Mouse (Mus musculus) layer of hippocampus, postnatal 10 days (tissue): ENCODE data around the gene Gm4131. TPM values are rescaled to one million over a fixed set of nuclear protein-coding genes. Genes with fewer than 3 reads are reported as not detected.
"Not testable (repeated sequence)": the region's sequence is repeated elsewhere in the genome, so short reads cannot be mapped to it uniquely, and the experiment has no call there.

Experiments
- DNase-seq, 2 experiments: peaks; one replicate each; pipeline ENCODE4 v3.0.0; 2021; ENCODE audit warnings: low spot score in 2 of 2
- long read RNA-seq: library from polyadenylated mRNA; stranded (forward); transcript quantifications from one replicate; pipeline ENCODE4 v2.0.0, GENCODE M21; 2023
- total RNA-seq, 2 experiments: library from RNA; stranded (reverse); gene quantifications; 2 replicates each; pipeline ENCODE4 v1.2.3; 2021

Gm4131 gene
- total RNA-seq = not detected
- long read RNA-seq = 0 reads

DNA sequence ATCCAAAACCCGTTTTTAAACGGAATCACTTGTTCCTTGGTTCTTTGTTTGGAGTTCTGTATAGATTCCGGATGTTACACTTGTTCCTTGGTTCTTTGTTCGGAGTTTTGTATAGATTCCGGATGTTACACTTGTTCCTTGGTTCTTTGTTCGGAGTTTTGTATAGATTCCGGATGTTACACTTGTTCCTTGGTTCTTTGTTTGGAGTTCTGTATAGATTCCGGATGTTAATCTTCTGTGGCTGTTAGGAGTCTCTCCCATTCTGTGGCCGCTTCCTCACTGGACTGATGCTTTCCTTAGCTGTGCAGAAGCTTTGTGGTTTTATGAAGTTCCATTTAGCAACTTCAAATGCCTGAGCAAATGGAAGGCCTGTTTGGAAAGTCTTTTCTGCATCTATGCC, at the start of gene Gm4131:
TSS of gene Gm4131 (minus strand) at position 101 of the 400 bp plus-strand sequence.
- not testable (repeated sequence) for DNase-seq

DNA sequence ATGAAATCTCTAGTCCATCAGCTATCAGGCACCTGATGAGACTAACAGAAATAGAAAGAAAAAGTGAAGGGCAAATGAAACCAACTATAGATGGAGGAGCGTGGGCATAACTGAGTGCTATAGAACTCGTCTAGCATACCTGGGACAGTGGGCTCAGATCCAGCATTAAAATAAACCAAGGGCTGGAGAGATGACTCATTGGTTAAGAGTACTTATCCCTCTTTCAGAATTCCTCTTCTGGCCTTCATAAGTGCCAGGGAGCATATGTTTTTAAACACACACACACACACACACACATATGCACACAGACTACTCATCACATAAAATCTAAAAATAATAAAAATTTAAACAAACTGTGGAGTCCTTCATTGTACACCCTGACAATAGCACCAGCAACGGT, 43.2 kb upstream of the Gm4131 start:
- DNase-seq = no peak

DNA sequence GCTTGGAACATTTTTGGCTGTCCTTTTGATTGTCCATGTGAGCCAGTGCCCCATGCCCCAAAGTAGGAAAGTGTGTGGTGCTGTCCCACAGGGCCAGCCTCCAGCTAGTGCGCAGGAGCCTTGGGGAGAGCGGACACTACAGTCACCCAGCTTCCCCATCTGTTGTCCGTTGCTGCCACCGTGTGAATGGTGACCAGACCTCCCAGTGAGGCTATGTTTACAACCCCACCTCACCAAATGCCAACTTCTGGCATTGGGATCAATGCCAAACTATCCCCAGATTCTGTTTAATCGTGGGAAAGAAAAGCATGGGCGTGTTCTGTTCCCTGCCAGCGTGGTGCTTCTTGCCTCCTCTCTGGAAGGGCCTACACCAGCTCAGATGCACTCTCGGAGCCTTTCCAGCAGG, 41.1 kb upstream of the Gm4131 start:
- peak; percentile 54 to 67 for DNase-seq

DNA sequence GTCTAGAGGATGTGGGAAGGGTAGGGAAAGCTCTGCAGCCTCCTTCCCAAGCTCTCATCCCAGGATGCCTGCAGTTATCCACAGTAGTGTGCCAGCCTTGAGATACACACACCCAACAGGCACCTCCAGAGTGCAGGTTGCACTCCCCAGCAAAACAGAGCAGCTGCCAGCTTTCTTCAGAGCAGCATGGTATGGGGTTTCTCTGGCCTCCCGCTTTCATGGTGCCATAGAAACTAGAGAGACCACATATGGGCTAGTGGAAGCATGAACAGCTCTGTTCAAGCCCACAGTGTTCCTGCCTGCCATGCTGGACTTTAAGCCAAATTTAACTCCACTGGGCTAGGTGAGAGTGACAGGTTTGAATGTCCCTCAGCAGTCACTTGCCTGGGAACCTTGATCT, 36.1 kb upstream of the Gm4131 start:
- DNase-seq = no peak

DNA sequence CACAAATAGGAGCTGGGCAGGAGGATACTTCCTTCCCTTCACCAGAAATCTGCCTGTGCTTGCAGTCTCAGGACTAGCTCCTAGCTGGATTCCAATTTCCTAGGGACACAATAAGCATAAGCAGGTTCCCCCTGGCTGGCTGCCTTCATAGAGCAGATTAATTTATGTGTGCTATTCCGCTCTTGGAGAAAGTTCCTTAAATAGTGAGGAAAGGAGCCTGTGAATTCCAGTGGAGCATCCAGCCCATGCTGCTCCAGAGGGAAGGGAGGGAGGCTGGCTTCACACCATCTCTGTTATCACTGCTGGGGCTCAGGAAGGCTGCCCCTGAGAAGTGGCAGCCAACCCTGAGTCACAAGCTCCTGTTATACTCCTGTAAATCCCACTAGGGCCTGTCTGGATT, 35.5 kb upstream of the Gm4131 start:
- no peak for DNase-seq

DNA sequence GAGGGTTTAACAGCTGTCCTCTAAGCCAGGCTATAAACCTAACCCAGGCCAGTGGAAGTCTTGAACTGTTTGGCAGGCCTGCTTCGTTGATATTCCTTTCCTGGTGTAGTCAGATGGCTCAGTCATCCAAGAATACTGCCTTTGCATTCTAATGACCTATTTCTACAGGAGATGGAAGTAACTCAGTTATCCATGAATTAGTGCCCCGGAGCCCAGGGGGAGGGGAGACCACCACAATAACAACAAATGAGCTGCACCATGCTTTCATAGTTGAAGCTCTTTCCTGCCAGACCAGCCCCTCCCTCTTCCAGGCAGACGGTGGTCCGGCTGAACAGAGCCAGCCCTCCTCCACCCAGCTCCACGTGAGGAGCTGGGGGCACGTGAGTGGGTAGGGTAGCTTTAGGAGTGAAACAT, 33.4 kb upstream of the Gm4131 start:
- no peak for DNase-seq

DNA sequence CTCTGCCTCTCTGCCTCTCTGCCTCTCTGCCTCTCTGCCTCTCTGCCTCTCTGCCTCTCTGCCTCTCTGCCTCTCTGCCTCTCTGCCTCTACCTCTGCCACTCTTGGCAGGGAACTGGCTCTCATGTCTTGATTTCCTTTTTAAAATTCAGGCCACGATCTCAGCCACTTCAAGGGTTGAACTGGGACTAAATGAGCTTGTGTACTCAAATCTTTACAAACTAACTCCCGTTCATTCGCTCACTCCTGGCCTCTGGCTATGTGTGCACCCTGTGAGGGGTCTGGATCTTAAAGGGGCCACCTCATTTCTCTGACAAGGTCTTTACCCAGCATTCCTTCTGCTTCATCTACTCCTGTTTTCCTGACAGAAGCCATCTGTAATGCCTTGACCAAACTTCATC, 18.6 kb upstream of the Gm4131 start:
- DNase-seq = peak in 1 of 2 experiments; percentile 41

DNA sequence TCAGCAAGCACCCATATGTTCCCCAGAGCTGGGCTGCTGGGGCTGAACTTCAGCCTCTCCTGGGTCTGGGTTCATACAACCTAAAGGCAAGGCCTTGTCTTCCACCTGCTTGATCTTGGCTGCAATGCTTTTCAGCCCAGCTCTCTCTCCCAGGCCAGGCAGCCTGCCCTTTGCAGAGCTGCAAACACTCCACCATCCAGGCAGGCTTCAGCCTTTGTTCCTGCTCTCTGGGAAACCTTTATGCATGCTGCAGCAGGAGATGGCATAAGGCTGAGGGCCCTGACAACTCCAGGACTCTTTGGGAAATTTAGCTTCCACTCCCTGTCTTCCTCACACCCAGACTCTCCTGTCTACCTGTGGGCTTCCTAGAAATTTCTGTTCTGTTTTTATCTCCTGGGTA, 17.9 kb upstream of the Gm4131 start:
- no peak for DNase-seq

DNA sequence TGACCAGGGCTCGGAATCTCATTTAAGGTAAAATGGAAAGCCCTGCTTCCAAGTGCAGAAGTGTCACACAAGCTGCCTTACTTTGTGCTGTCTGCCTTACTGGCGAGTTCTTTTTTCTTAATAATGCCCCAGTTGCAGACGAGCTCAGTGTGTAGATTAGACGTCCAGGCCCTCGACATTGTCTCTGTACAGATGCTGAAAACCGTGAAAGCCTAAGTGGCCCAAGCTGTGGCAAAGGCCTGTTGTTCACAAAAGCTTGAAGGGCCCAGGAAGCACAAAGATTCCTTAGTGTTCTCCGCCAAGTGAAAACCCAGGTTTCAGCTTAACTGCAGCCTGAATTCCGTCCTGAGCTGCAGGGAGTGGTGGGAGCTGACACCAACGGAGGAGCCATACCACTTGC, 15.0 kb upstream of the Gm4131 start:
- no peak for DNase-seq

DNA sequence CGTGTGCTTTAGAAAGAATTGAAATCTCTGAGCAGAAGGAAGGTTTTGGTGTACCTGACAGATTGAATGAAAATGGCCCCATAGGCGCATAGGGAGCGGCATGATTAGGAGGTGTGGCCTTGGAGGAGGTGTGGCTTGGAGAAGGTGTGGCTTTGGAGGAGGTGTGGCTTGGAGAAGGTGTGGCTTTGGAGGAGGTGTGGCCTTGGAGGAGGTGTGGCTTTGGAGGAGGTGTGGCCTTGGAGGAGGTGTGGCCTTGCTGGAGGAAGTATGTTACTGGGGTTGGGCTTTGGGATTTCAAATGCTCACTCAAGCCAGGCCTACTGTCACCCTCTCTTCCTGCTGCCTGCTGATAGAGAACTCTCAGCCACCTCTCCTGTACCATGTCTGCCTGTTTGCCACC, 14.2 kb upstream of the Gm4131 start:
- DNase-seq = no peak

DNA sequence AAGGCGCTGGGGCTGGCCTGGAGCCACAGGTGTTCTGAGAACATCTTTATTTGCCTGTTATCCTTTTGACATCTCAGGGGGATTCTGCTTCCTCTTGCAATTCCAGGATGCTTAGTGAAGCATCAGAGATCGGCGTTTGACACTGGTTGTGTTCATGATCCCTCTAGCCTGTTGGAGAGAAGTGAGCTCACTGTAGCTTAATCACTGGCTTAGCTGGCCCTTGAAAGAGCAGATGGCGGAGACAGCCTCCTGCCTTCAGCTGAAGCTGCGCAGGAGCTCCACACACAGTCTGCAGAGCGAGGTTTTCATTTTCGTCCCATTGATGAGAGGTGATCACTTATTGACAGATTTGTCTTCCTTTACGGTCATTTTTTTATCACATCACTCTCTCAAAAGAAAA, 9.1 kb upstream of the Gm4131 start:
- DNase-seq = peak in 1 of 2 experiments; percentile 17

DNA sequence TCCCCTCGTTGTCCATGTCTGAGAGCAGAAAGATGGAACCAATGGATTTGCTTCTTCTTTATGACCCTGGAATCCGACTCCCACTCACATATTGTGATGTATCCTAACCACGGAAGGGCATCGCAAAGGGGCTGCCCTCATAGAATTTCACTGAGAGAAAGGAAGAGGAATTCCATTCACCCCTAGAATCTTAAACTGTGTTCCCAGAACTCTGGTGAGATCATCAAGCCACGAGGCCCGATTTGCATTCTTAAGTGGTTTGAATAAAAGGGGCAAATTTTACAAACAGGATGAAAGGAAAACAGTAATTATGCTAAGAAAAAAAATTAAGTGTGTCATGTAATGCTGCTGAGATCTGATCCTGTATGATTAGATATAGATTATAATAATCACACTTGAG, 8.2 kb upstream of the Gm4131 start:
- DNase-seq = no peak

DNA sequence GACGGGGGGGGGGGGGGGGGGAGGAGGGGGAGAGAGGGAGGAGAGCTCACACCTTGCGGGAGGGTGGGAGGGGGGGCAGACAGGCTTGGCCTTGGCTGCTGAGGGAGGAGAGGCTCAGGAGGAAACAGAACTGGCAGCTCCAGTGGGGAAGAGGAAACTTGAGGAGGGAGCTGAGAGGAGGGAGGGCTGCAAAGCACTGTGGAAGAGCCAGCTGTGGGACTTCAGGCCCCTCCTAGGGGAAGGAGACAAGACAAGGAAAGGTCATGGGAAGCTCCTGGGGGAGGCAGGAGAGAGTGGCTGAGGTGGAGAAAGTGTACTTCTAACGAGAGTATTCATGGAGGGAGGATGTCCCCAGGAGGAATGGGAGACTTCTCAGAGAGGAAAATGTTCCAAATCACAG, 6.7 kb upstream of the Gm4131 start:
- no peak for DNase-seq

DNA sequence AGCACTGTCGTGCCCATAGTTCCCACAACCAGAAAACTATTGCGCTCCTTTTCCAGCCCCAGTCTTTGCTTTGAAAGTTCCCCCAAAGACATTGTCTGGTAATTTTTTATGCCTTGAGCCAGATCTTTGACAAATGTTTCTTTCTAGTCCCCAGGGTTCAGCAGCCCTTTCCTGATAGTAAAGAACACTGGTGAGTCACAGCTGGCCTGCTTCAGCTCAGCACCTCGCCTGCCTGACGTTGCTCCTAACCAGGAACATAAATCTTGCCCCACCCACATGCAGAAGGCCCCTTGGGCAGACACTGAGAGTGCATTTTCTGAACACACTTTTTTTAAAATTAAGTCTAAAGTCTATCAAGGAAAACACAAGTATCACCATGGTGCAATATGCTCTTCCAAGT, 3.6 kb upstream of the Gm4131 start:
- no peak for DNase-seq

DNA sequence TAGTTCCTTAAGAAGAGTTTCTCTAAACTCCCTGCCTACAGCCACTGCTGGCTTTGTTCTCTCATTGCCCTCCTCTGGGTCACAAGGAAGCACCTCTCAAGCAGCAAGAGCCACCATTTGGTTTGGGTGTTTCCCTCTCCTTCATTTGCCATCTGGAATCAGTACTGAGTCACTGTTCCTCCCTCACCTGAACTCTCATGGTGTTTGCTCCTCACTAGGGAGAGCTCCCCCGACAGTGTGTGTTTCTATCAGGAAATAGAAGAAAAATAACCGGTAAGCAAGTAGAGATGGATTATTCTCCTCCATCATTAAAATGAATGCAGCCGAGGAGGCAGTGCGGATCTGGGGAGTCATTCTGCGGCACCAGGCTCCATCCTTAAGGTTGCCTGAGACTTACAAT, 2.7 kb upstream of the Gm4131 start:
- no peak for DNase-seq

DNA sequence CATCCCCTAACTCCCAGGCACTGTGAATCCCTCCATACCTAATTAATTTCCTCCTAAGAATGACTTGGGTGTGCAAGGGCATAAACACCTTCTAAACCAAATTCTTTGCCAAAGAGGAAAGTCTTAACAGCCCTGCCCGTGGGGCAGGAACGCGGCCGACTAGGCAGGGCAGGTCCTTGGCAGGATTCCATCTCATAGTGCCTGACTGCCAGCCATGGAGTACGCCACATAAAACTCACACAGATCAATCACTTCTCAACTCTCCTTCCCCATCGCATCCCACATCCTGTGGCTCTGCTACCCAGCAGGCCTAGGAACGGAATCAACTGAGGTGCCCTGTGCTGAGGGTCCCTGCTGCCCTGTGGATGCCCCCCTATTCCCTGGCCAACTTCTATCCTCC, 3.0 kb downstream of the Gm4131 start:
- no peak for DNase-seq

DNA sequence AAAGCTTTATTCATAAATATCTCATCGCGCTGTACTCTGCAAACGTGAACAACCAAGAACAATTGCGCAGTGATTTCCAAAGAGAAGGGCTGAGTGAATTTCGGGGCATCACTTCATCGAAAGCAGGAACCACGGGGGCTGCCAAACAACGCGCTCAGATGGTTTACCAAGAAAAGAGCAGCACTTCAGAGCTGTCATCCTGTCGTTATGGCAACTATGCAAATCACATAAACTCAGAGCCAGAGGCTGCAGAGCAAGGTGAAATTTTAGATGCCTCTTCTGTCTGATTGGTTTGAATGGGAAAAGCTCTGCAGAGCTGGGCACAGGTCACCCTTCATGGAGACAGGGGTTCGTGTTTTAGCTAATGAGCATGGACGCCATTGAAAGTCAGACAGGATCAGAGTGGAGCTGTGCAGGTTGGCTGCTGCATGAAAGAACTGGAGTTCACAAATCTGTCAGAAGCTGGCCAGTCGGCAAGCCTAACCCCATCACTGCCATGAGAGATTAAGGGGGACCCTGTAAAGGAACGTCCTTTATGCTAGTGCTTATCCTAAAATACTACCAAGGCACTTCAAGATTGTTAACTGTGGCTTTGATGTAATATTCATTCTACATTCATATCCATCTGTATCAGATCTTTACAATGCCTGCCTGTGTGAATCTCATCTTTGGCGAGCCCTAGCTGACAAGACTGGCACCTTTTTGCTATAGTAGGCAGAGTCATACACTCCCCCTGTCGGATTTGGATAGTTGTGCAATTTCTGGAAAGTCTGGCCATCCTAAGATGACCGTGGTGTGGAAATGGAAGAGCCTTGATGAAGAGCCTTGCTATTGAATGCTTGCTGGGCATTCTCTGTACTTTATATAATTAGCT, 4.6 kb downstream of the Gm4131 start:
- DNase-seq = peak in 1 of 2 experiments; percentile 61

DNA sequence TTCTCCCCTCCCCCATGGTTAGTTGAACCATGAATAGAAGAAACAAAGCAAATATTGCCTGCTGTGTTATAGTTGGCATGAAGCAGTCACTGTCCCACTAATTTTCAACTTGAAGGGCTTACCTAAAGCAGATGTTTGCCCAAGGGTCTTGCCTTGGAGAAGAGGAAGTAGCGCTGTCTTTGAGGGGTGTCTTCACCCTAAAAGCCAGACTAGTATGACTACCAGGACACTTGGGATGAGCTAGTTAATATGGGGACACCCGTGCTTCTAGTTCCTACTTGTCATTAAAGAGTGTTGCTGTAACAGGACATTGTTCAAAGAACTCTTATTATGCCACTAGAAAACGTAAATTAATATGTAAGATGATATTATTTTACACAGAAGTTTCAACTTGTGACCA, 9.6 kb downstream of the Gm4131 start:
- no peak for DNase-seq

DNA sequence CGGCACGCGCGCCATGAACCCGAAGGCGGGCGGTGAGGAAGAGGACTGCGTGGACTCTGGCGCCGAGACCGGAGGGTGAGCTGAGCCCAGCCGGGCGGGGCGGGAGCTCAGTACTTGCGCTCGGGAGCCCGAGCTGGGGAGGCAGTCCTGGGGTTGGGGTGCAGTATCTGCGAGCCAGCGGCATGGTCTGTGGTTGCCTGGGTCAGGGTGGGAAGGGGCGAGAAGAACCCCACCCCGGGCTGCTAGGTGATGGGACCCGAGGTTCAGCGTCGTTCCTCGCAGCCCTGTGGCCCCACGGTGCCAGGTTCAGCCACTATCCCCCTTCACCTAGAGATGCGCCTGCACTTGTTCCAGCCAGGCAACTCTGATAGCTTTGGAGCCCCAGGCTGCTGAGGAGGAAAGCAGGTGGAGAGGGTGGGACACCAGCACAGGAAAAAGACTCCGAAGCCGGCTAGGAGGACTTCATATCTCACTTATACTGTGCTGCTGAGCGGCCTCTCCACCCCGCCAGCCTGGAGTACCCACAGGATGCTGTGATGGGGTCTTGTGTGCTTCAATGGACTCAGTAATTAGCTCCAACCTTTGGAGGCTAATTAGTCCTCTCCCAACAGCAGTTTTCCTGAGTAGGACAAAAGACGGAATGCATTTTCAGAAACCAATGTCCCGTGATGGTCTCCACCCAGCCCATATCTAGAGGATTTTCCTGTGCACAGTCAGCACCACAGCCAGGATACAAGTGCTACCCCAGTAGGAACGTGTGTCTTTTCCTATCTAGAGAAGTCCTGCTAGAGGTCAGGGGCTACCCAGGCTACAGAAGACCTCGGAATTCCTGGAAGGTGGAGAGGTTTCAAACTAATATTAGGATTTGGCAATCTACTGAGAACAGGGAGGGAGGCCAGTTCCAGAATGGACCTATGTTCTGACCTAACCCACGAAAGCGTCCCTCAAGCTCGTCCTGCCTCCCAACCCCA, 10.6 kb downstream of the Gm4131 start:
- peak; percentile 38 to 43 for DNase-seq

DNA sequence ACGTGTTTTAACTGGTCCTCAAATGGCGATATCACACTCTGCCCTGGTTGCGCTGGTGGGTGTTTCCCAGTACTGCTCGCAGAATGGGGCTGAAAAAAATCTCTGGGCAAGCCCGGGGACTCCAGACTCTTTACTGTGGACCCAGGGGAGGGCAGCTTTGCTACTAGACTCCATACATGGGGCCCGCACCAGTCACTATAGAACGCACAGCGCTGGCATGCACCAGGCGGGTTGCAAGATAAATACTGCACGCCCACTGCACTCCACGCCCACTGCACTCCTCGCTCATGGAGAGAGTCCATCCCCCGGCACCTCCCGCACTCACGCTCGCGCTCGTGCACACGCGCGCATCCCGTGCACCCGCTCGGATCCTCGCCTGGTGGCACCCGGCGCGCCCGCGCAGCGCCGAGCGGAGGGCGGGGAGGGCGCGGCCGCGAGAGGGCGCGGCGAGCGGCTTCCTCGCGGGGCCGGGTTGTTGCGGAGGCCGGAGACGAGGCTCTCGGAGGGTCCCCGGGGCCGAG, 11.4 kb downstream of the Gm4131 start, which contains the start of gene Fam124a:
TSS of gene Fam124a (plus strand) at position 429 of the 521 bp plus-strand sequence.
- peak; percentile 74 to 82 for DNase-seq

DNA sequence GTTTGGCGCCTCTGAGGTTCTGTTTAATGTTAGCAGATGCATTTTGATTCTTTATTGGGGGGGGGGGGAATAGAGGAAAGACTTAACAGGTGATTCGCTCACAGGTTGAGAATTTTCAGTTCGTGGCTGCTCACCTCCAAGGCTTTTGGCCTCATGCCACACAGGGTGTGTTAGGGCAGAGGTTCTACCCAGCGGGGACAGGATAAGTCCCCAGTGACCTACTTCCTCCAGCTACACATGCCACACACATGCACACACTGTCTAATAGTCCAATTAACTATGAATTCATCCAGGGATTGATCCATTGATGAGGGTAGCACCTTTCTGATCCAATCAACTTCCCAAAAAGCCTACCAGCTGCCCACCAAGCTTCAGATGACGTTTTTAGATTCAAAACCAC, 12.9 kb downstream of the Gm4131 start:
- DNase-seq = no peak

DNA sequence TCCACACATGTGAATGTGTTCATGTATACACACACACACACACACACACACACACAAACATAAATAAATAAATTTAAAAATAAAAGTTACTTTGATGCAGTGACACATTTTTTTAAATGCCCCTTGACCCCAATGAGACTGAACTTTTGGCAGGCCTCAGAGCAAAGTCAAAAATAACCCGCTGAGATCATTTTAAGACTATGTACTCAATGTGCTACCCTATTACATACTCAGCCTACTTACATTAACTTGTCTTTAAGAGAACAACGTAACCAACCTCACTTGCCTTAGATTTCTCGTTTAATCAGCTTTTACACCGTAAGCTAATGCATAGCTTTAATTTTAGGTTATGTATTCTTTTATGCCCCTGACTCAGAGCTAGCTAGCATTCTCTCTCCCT, 13.9 kb downstream of the Gm4131 start:
- no peak for DNase-seq
